Mouse (Mus musculus) testis, adult 10 weeks (tissue): ENCODE measurements around the gene Gprc6a. TPM values are rescaled to one million over a fixed set of nuclear protein-coding genes. Genes with fewer than 3 reads are reported as not detected.

Experiments
- polyA plus RNA-seq: library from polyadenylated mRNA; stranded (reverse); fragments of 350-450 nt; fragmentation: Illumina TruSeq; extraction: RNeasy Lipid Tissue Mini Kit (QIAGEN cat#74804); gene quantifications from one replicate; pipeline ENCODE4 v1.2.3, GENCODE M21; 2014; ENCODE audit warnings: low read depth, low replicate concordance

The Gprc6a gene
- not detected for polyA plus RNA-seq

GRCm38 (mm10) chr10:51631411-51632136 is at the start of gene Gprc6a:
Gene Gprc6a, minus strand, starts transcription at chr10:51631461.

GRCm38 (mm10) chr10:51677548-51678250 is 46.4 kb upstream of the Gprc6a start, which contains the start of gene Rfx6:
Gene Rfx6, plus strand, starts transcription at chr10:51677756.

GRCm38 (mm10) chr10:51590139-51590574 is 41.1 kb downstream of the Gprc6a start, which contains the start of gene Fam162b:
Gene Fam162b, minus strand, starts transcription at chr10:51590517.

Other genes with a start within 250 kb of the Gprc6a start
- not detected for gene Gm49339, start 150.8 kb downstream of the Gprc6a start, polyA plus RNA-seq
- 1.8 TPM for gene Lilr4b, start 150.8 kb downstream of the Gprc6a start, polyA plus RNA-seq
- gene Lilrb4a, start 140.5 kb downstream of the Gprc6a start, polyA plus RNA-seq: 3.9 TPM
- gene Fam162b, start 40.9 kb downstream of the Gprc6a start, polyA plus RNA-seq: not detected
- gene Rfx6, start 46.3 kb upstream of the Gprc6a start, polyA plus RNA-seq: 2.7 TPM